Mouse (Mus musculus) liver, embryonic 16.5 days (tissue): ENCODE data around the gene Lbp. TPM values are rescaled to one million over a fixed set of nuclear protein-coding genes. Genes with fewer than 3 reads are reported as not detected.
A peak's percentile ranks its signal among the peaks of the same experiment; 100 is the strongest.

Source experiments
- ATAC-seq: fragments of 200-750 bp; cut with Nextera tagmentation; 2 replicates; pipeline ENCODE4 v1.8.0; 2017; ENCODE audit warnings: low read depth, mild to moderate bottlenecking, moderate number of reproducible peaks, moderate library complexity
- H3K27ac ChIP-seq: fragments of 300-500 bp; sonication (generic); 2 replicates; pipeline ENCODE4 v1.5.1; 2014; ENCODE audit warnings: mild to moderate bottlenecking, low read length
- H3K27me3 ChIP-seq: fragments of 300-500 bp; sonication (generic); 2 replicates; pipeline ENCODE4 v1.6.1; 2014; ENCODE audit warnings: low read depth, low read length, mixed read lengths; ENCODE audit not compliant: control insufficient read depth, insufficient read depth
- H3K36me3 ChIP-seq: fragments of 300-500 bp; sonication (generic); 2 replicates; pipeline ENCODE4 v1.6.1; 2014; ENCODE audit warnings: mild to moderate bottlenecking; ENCODE audit not compliant: control insufficient read depth, insufficient read depth
- H3K4me1 ChIP-seq: fragments of 300-500 bp; sonication (generic); 2 replicates; pipeline ENCODE4 v1.6.1; 2014; ENCODE audit warnings: low read depth, low read length, mixed read lengths; ENCODE audit not compliant: control insufficient read depth
- H3K4me2 ChIP-seq: fragments of 300-500 bp; sonication (generic); 2 replicates; pipeline ENCODE4 v1.6.1; 2014; ENCODE audit warnings: low read depth, low read length, mixed read lengths
- H3K4me3 ChIP-seq: fragments of 300-500 bp; sonication (generic); 2 replicates; pipeline ENCODE4 v1.5.1; 2014; ENCODE audit warnings: low read depth, mild to moderate bottlenecking, low read length
- H3K9ac ChIP-seq: fragments of 300-500 bp; sonication (generic); 2 replicates; pipeline ENCODE4 v1.6.1; 2014; ENCODE audit warnings: low read depth, low read length
- H3K9me3 ChIP-seq: fragments of 300-500 bp; sonication (generic); replicated peaks from 2 replicates; pipeline ENCODE4 v1.6.1; 2016; ENCODE audit warnings: low read length; ENCODE audit not compliant: control insufficient read depth
- WGBS: fragments of 180-500 bp; shearing (Covaris S2); extraction: QIAGEN DNeasy Blood & Tissue Kit; methylation state at CpG from one replicate; pipeline ENCODE4 v1.1.7; 2014; ENCODE audit not compliant: insufficient replicate concordance; 5-methylcytosine and 5-hydroxymethylcytosine counted together
- polyA plus RNA-seq: library from polyadenylated mRNA; unstranded; fragments of >200 nt; fragmentation: Nextera tagmentation; extraction: Ambion mirVana; gene quantifications from 2 replicates; pipeline ENCODE4 v1.2.1, GENCODE M21; 2015

The Lbp gene
- 61.5 and 69.9 TPM in 2 replicates for polyA plus RNA-seq

- Histone ChIP-seq H3K9ac (peak within 1 kb of the TSS; percentile 54; the same call in 1 of the 2 replicates), H3K4me2 (peak within 1 kb of the TSS; percentile 46), H3K36me3 (no peaks in the 10 kb centered on the region), H3K27me3 (no peaks in the 10 kb centered on the region), H3K4me3 (peak within 1 kb of the TSS; percentile 57), H3K9me3 (no peaks in the 10 kb centered on the region), H3K27ac (peak within 1 kb of the TSS; percentile 86), H3K4me1 (peaks cover 4% of the 10 kb centered on the region)
- 20% methylated on average over 13 of the region's 13 CpGs for WGBS
- peak; percentile 85 for ATAC-seq
Observed at GRCm38 (mm10) chr2:158305948-158306695, at the start of gene Lbp. Lbp (plus strand) TSS chr2:158306493.

GRCm38 (mm10) chr2:158256894-158257293 lies 49.4 kb upstream of the Lbp start:
- Histone ChIP-seq H3K4me3 (no peak overlapping the region), H3K9ac (no peak overlapping the region), H3K4me1 (no peaks in the 10 kb centered on the region; the same call in 1 of the 2 replicates), H3K36me3 (no peaks in the 10 kb centered on the region), H3K27me3 (no peaks in the 10 kb centered on the region; the same call in 1 of the 2 replicates), H3K27ac (no peak overlapping the region), H3K4me2 (no peak overlapping the region), H3K9me3 (no peaks in the 10 kb centered on the region)
- 20% methylated on average over 5 of the region's 5 CpGs for WGBS
- no peak for ATAC-seq

- H3K9me3 ChIP-seq = no peaks in the 10 kb centered on the region
Observed at GRCm38 (mm10) chr2:158258005-158258418, 48.3 kb upstream of the Lbp start, which contains the start of gene Bpi. Bpi (plus strand) TSS chr2:158258094.

GRCm38 (mm10) chr2:158258781-158259180 lies 47.5 kb upstream of the Lbp start:
- H3K27ac ChIP-seq = no peak overlapping the region
- H3K9ac ChIP-seq = no peak overlapping the region
- no peaks in the 10 kb centered on the region; the same call in 1 of the 2 replicates for H3K27me3 ChIP-seq
- peak overlapping the region; percentile 6; the same call in 1 of the 2 replicates for H3K4me2 ChIP-seq
- H3K4me1 ChIP-seq = no peaks in the 10 kb centered on the region; the same call in 1 of the 2 replicates
- no peak for ATAC-seq
- H3K9me3 ChIP-seq = no peaks in the 10 kb centered on the region
- H3K4me3 ChIP-seq = no peak overlapping the region
- no peaks in the 10 kb centered on the region for H3K36me3 ChIP-seq
- 13% methylated on average over 12 of the region's 12 CpGs for WGBS

More at GRCm38 (mm10) chr2:158258005-158258418, 48.3 kb upstream of the Lbp start, which contains the start of gene Bpi:
- WGBS = 21% methylated on average over 18 of the region's 18 CpGs
- Histone ChIP-seq H3K27ac (no peak within 1 kb of the TSS), H3K36me3 (no peaks in the 10 kb centered on the region), H3K4me1 (no peaks in the 10 kb centered on the region; the same call in 1 of the 2 replicates), H3K27me3 (no peaks in the 10 kb centered on the region; the same call in 1 of the 2 replicates), H3K9ac (no peak within 1 kb of the TSS), H3K4me2 (peak within 1 kb of the TSS; percentile 6; the same call in 1 of the 2 replicates), H3K4me3 (no peak within 1 kb of the TSS)
- no peak for ATAC-seq

GRCm38 (mm10) chr2:158259498-158259897 lies 46.8 kb upstream of the Lbp start:
- no peaks in the 10 kb centered on the region; the same call in 1 of the 2 replicates for H3K27me3 ChIP-seq
- no peak overlapping the region for H3K27ac ChIP-seq
- no peak overlapping the region for H3K9ac ChIP-seq
- H3K4me1 ChIP-seq = no peaks in the 10 kb centered on the region; the same call in 1 of the 2 replicates
- no peaks in the 10 kb centered on the region for H3K36me3 ChIP-seq
- H3K4me2 ChIP-seq = no peak overlapping the region
- ATAC-seq = no peak
- H3K9me3 ChIP-seq = no peaks in the 10 kb centered on the region
- H3K4me3 ChIP-seq = no peak overlapping the region
- WGBS = 52% methylated on average over 8 of the region's 8 CpGs

- ATAC-seq = no peak
- Histone ChIP-seq H3K9me3 (no peaks in the 10 kb centered on the region), H3K4me1 (no peaks in the 10 kb centered on the region), H3K9ac (no peak overlapping the region), H3K4me2 (no peak overlapping the region), H3K36me3 (no peaks in the 10 kb centered on the region), H3K27ac (no peak overlapping the region), H3K27me3 (no peaks in the 10 kb centered on the region), H3K4me3 (no peak overlapping the region)
- WGBS = 55% methylated on average over 3 of the region's 3 CpGs
Observed at GRCm38 (mm10) chr2:158264877-158265276, 41.4 kb upstream of the Lbp start.

- H3K36me3 ChIP-seq = no peaks in the 10 kb centered on the region
- no peak overlapping the region for H3K4me2 ChIP-seq
- no peaks in the 10 kb centered on the region for H3K27me3 ChIP-seq
- no peak overlapping the region for H3K27ac ChIP-seq
- no peak for ATAC-seq
- WGBS = 65% methylated on average over 8 of the region's 8 CpGs
- H3K4me3 ChIP-seq = no peak overlapping the region
- H3K9me3 ChIP-seq = no peaks in the 10 kb centered on the region
- no peak overlapping the region for H3K9ac ChIP-seq
- H3K4me1 ChIP-seq = no peaks in the 10 kb centered on the region
Observed at GRCm38 (mm10) chr2:158270017-158270416, 36.3 kb upstream of the Lbp start.

GRCm38 (mm10) chr2:158273646-158274045 lies 32.6 kb upstream of the Lbp start:
- WGBS = 18% methylated on average over 2 of the region's 2 CpGs
- H3K27ac ChIP-seq = no peak overlapping the region
- no peak overlapping the region for H3K9ac ChIP-seq
- no peaks in the 10 kb centered on the region for H3K9me3 ChIP-seq
- H3K4me2 ChIP-seq = no peak overlapping the region
- H3K4me3 ChIP-seq = no peak overlapping the region
- no peaks in the 10 kb centered on the region for H3K27me3 ChIP-seq
- H3K4me1 ChIP-seq = no peaks in the 10 kb centered on the region
- no peak for ATAC-seq
- H3K36me3 ChIP-seq = no peaks in the 10 kb centered on the region

GRCm38 (mm10) chr2:158275349-158275748 lies 30.9 kb upstream of the Lbp start:
- no peaks in the 10 kb centered on the region for H3K9me3 ChIP-seq
- no peaks in the 10 kb centered on the region for H3K27me3 ChIP-seq
- H3K4me2 ChIP-seq = no peak overlapping the region
- 74% methylated on average over 3 of the region's 3 CpGs for WGBS
- H3K9ac ChIP-seq = no peak overlapping the region
- no peaks in the 10 kb centered on the region for H3K36me3 ChIP-seq
- H3K27ac ChIP-seq = no peak overlapping the region
- H3K4me3 ChIP-seq = no peak overlapping the region
- no peak for ATAC-seq
- H3K4me1 ChIP-seq = no peaks in the 10 kb centered on the region
